Mouse (Mus musculus) monocyte, adult 2 months (primary cell): ENCODE measurements around the gene Sirt7.
A peak's percentile ranks its signal among the peaks of the same experiment; 100 is the strongest.
"Not testable (repeated sequence)": the region's sequence is repeated elsewhere in the genome, so short reads cannot be mapped to it uniquely, and the experiment has no call there.

Experiments used
- DNase-seq, 2 experiments: peaks; one replicate each; pipeline ENCODE4 v3.0.0; 2022; ENCODE audit warnings: low spot score in 2 of 2, low read depth in 1 of 2

Gene Sirt7

GRCm38 (mm10) chr11:120588531-120588930, 36.5 kb downstream of the Sirt7 start:
- no peak for DNase-seq

- no peak for DNase-seq
These were observed 41.1 kb downstream of the Sirt7 start for GRCm38 (mm10) chr11:120583937-120584336.

GRCm38 (mm10) chr11:120582982-120583293, 42.1 kb downstream of the Sirt7 start:
- not testable (repeated sequence) for DNase-seq

- peak in 1 of 2 experiments; percentile 18 for DNase-seq
These were observed 42.6 kb downstream of the Sirt7 start for GRCm38 (mm10) chr11:120582268-120582981.

- peak in 1 of 2 experiments; percentile 85 for DNase-seq
These were observed 43.4 kb downstream of the Sirt7 start, which contains the start of gene Arhgdia for GRCm38 (mm10) chr11:120581490-120582267. Gene Arhgdia, minus strand, starts transcription at chr11:120581624.

- DNase-seq = peak in 1 of 2 experiments; percentile 51
These were observed 44.1 kb downstream of the Sirt7 start for GRCm38 (mm10) chr11:120580871-120581331.

GRCm38 (mm10) chr11:120580190-120580589, 44.9 kb downstream of the Sirt7 start:
- peak in 1 of 2 experiments; percentile 8 for DNase-seq

GRCm38 (mm10) chr11:120579316-120580107, 45.5 kb downstream of the Sirt7 start:
- peak in 1 of 2 experiments; percentile 62 for DNase-seq

- no peak for DNase-seq
These were observed 46.3 kb downstream of the Sirt7 start for GRCm38 (mm10) chr11:120578694-120579243.

GRCm38 (mm10) chr11:120578024-120578693, 46.9 kb downstream of the Sirt7 start:
- no peak for DNase-seq

GRCm38 (mm10) chr11:120577211-120578023, 47.6 kb downstream of the Sirt7 start:
- DNase-seq = no peak

- no peak for DNase-seq
These were observed 48.6 kb downstream of the Sirt7 start for GRCm38 (mm10) chr11:120576365-120576981.

GRCm38 (mm10) chr11:120575940-120576339, 49.1 kb downstream of the Sirt7 start:
- no peak for DNase-seq

GRCm38 (mm10) chr11:120575046-120575445, 50.0 kb downstream of the Sirt7 start:
- no peak for DNase-seq

- no peak for DNase-seq
These were observed 50.8 kb downstream of the Sirt7 start for GRCm38 (mm10) chr11:120574278-120574600.

GRCm38 (mm10) chr11:120573585-120574277, 51.3 kb downstream of the Sirt7 start:
- DNase-seq = no peak

GRCm38 (mm10) chr11:120572752-120573584, 52.1 kb downstream of the Sirt7 start, which contains the start of gene P4hb:
Gene P4hb, minus strand, starts transcription at chr11:120573253.
- peak; percentile 98 to 99 for DNase-seq

GRCm38 (mm10) chr11:120572417-120572751, 52.7 kb downstream of the Sirt7 start:
- no peak for DNase-seq
